Mouse (Mus musculus) testis, adult 2 months (tissue): ENCODE data around the gene Gm4131. TPM values are rescaled to one million over a fixed set of nuclear protein-coding genes. Genes with fewer than 3 reads are reported as not detected.

Experiments used
- H3K27ac ChIP-seq: fragments of 200-500 bp; 2 replicates; pipeline ENCODE4 v1.5.1; 2012; ENCODE audit warnings: low read depth, low read length; ENCODE audit not compliant: control insufficient read depth, insufficient read depth
- H3K27me3 ChIP-seq: fragments of 200-500 bp; 2 replicates; pipeline ENCODE4 v1.6.1; 2012; ENCODE audit warnings: mild to moderate bottlenecking, low read length, moderate library complexity; ENCODE audit not compliant: control insufficient read depth, insufficient read depth
- H3K36me3 ChIP-seq: fragments of 200-500 bp; 2 replicates; pipeline ENCODE4 v1.6.1; 2012; ENCODE audit warnings: mild to moderate bottlenecking, low read length; ENCODE audit not compliant: control insufficient read depth, insufficient read depth
- H3K4me1 ChIP-seq: fragments of 200-500 bp; 2 replicates; pipeline ENCODE4 v1.6.1; 2012; ENCODE audit warnings: low read length; ENCODE audit not compliant: control insufficient read depth, insufficient read depth
- H3K4me3 ChIP-seq: fragments of 200-500 bp; 2 replicates; pipeline ENCODE4 v1.5.1; 2012; ENCODE audit warnings: low read depth, mild to moderate bottlenecking, low read length, moderate library complexity, mixed read lengths; ENCODE audit not compliant: control insufficient read depth
- CTCF ChIP-seq: fragments of 200-500 bp; IDR thresholded peaks from 2 replicates; pipeline ENCODE4 v1.5.1; 2012; ENCODE audit warnings: low read depth, mild to moderate bottlenecking, inconsistent platforms, low read length, moderate library complexity; ENCODE audit not compliant: control insufficient read depth, insufficient read depth, insufficient replicate concordance
- POLR2A ChIP-seq: fragments of 200-500 bp; IDR thresholded peaks from 2 replicates; pipeline ENCODE4 v1.6.1; 2012; ENCODE audit warnings: low read depth, mild to moderate bottlenecking, inconsistent platforms, low read length, moderate library complexity; ENCODE audit not compliant: control insufficient read depth
- polyA plus RNA-seq: library from polyadenylated mRNA; depleted of rRNA; stranded (reverse); fragments of >200 nt; gene quantifications from 2 replicates; pipeline ENCODE4 v1.2.3, GENCODE M21; 2012

Gene Gm4131
- polyA plus RNA-seq, 1 experiment, result 0.96 TPM

DNA sequence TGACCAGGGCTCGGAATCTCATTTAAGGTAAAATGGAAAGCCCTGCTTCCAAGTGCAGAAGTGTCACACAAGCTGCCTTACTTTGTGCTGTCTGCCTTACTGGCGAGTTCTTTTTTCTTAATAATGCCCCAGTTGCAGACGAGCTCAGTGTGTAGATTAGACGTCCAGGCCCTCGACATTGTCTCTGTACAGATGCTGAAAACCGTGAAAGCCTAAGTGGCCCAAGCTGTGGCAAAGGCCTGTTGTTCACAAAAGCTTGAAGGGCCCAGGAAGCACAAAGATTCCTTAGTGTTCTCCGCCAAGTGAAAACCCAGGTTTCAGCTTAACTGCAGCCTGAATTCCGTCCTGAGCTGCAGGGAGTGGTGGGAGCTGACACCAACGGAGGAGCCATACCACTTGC is 15.0 kb upstream of the Gm4131 start:
- TF ChIP-seq POLR2A, result no peak
- no peak for TF ChIP-seq CTCF
- Histone ChIP-seq H3K36me3 (no peaks in the 10 kb centered on the region), H3K4me3 (no peak overlapping the region), H3K27ac (no peak overlapping the region), H3K4me1 (no peaks in the 10 kb centered on the region; the same call in 1 of the 2 replicates), H3K27me3 (no peaks in the 10 kb centered on the region)

DNA sequence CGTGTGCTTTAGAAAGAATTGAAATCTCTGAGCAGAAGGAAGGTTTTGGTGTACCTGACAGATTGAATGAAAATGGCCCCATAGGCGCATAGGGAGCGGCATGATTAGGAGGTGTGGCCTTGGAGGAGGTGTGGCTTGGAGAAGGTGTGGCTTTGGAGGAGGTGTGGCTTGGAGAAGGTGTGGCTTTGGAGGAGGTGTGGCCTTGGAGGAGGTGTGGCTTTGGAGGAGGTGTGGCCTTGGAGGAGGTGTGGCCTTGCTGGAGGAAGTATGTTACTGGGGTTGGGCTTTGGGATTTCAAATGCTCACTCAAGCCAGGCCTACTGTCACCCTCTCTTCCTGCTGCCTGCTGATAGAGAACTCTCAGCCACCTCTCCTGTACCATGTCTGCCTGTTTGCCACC is 14.2 kb upstream of the Gm4131 start:
- Histone ChIP-seq H3K36me3 (no peaks in the 10 kb centered on the region), H3K27ac (no peak overlapping the region), H3K4me3 (no peak overlapping the region), H3K4me1 (no peaks in the 10 kb centered on the region; the same call in 1 of the 2 replicates), H3K27me3 (no peaks in the 10 kb centered on the region)
- no peak for TF ChIP-seq CTCF
- no peak for TF ChIP-seq POLR2A

GRCm38 (mm10) chr14:62575862-62576261 is 9.1 kb upstream of the Gm4131 start:
- Histone ChIP-seq H3K27me3 (no peaks in the 10 kb centered on the region), H3K36me3 (no peaks in the 10 kb centered on the region), H3K4me3 (peak overlapping the region; percentile 44), H3K27ac (no peak overlapping the region), H3K4me1 (no peaks in the 10 kb centered on the region)
- no peak for TF ChIP-seq CTCF
- TF ChIP-seq POLR2A, result no peak

- TF ChIP-seq CTCF, result no peak
- no peak for TF ChIP-seq POLR2A
- Histone ChIP-seq H3K4me3 (peak overlapping the region; percentile 11; the same call in 1 of the 2 replicates), H3K36me3 (no peaks in the 10 kb centered on the region), H3K27me3 (no peaks in the 10 kb centered on the region), H3K27ac (no peak overlapping the region), H3K4me1 (no peaks in the 10 kb centered on the region)
These were observed 8.2 kb upstream of the Gm4131 start for GRCm38 (mm10) chr14:62574906-62575305.

DNA sequence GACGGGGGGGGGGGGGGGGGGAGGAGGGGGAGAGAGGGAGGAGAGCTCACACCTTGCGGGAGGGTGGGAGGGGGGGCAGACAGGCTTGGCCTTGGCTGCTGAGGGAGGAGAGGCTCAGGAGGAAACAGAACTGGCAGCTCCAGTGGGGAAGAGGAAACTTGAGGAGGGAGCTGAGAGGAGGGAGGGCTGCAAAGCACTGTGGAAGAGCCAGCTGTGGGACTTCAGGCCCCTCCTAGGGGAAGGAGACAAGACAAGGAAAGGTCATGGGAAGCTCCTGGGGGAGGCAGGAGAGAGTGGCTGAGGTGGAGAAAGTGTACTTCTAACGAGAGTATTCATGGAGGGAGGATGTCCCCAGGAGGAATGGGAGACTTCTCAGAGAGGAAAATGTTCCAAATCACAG is 6.7 kb upstream of the Gm4131 start:
- no peaks in the 10 kb centered on the region for H3K36me3 ChIP-seq
- no peaks in the 10 kb centered on the region for H3K27me3 ChIP-seq
- TF ChIP-seq CTCF, result no peak
- no peak for TF ChIP-seq POLR2A
- peak overlapping the region; percentile 60 for H3K4me3 ChIP-seq
- H3K27ac ChIP-seq, result no peak overlapping the region
- no peaks in the 10 kb centered on the region for H3K4me1 ChIP-seq

DNA sequence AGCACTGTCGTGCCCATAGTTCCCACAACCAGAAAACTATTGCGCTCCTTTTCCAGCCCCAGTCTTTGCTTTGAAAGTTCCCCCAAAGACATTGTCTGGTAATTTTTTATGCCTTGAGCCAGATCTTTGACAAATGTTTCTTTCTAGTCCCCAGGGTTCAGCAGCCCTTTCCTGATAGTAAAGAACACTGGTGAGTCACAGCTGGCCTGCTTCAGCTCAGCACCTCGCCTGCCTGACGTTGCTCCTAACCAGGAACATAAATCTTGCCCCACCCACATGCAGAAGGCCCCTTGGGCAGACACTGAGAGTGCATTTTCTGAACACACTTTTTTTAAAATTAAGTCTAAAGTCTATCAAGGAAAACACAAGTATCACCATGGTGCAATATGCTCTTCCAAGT is 3.6 kb upstream of the Gm4131 start:
- no peak overlapping the region for H3K27ac ChIP-seq

GRCm38 (mm10) chr14:62569463-62569862 is 2.7 kb upstream of the Gm4131 start:
- no peaks in the 10 kb centered on the region for H3K27me3 ChIP-seq
- no peak overlapping the region for H3K27ac ChIP-seq
- H3K4me3 ChIP-seq, result no peak overlapping the region
- no peak for TF ChIP-seq POLR2A
- TF ChIP-seq CTCF, result no peak
- no peaks in the 10 kb centered on the region for H3K4me1 ChIP-seq
- no peaks in the 10 kb centered on the region for H3K36me3 ChIP-seq

More for the DNA sequence above, 3.6 kb upstream of the Gm4131 start:
- no peak overlapping the region for H3K4me3 ChIP-seq
- H3K36me3 ChIP-seq, result no peaks in the 10 kb centered on the region
- TF ChIP-seq CTCF (no peak), POLR2A (no peak)
- H3K4me1 ChIP-seq, result no peaks in the 10 kb centered on the region
- no peaks in the 10 kb centered on the region for H3K27me3 ChIP-seq

- Histone ChIP-seq H3K4me3 (no peak overlapping the region), H3K36me3 (no peaks in the 10 kb centered on the region), H3K27ac (no peak overlapping the region), H3K4me1 (no peaks in the 10 kb centered on the region), H3K27me3 (no peaks in the 10 kb centered on the region)
- TF ChIP-seq POLR2A, result no peak
- TF ChIP-seq CTCF, result no peak
These were observed 3.0 kb downstream of the Gm4131 start for GRCm38 (mm10) chr14:62563679-62564078.
